Mouse (Mus musculus): Measurements from ENCODE around the gene Tmem11.

DNA sequence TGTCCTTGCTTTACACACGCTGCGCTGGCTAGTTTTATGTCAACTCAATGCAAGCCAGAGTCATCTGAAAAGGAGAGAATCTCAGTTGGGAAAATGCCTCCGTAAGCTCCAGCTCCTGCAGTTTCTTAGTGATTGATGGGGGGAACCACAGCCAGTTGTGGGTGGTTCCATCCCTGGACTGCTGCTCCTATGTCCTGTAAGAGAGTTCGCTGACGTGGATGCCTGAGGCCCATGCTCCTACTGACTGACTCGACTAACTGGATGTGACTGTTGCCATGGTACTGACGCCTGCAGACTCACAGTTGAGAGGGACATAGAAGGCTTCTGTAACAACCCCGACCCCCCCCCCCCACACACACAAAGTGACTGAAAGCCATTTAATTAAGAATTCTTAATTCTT is 11.2 kb downstream of the Tmem11 start:
- TF ChIP-seq CHD2 (IDR thresholded peaks at IDR 0.05; ENCODE audit: low read depth, low read length) (no peak), ZC3H11A (IDR thresholded peaks at IDR 0.05; ENCODE audit: borderline replicate concordance, low read depth, low read length) (no peak), ZNF384 (IDR thresholded peaks at IDR 0.05; ENCODE audit: low read depth, low read length) (no peak), HCFC1 (IDR thresholded peaks at IDR 0.05; ENCODE audit: borderline replicate concordance, insufficient read depth, low read length) (no peak)
